ENCODE assay signal across 12 mouse cellular contexts in the genomic region with DNA sequence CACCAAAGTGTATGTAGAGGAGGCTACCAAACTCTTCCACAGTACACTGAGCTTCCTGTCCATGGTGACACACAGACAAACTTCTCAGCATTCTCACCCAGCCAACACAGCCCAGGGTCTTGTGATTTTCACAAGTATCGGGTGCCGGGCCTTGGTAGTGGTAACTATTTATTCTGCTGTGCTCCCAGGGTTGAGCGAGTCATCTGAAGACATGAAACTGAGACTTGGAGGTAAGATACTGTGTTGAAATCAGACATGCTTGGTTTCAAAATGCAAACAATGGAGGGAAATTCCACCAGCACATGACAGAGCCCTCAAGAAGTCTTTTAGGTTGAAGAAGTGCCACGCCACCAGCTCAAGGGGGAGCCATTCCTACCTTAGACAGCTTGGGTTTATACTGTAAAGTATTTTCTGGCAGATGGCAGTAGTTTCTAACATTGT.
DNase-seq lines count a peak whose midpoint lies in the region; ATAC-seq and TF ChIP-seq lines count a peak whose summit lies in the region.
"Had no signal": no experiment of that assay in that cellular context is flagged by ENCODE, and none has a peak within 500 bp of the region (broad histone marks: within the 10 kb centered on the region; RNA-seq: fewer than 3 reads in every experiment).

No protein-coding gene starts in this region.

- H3K4me3 ChIP-seq in liver, postnatal 0 days (ENCODE audit: low read depth, low read length) = no peak overlapping the region
- H3K4me3 ChIP-seq in bone marrow macrophage, adult 2 months (ENCODE audit: insufficient read depth, low read length) = no peak overlapping the region
- H3K4me3 ChIP-seq: erythroblast, embryonic 14.5 days; intestine, embryonic 15.5 days had no signal

- no peak for ATAC-seq in liver, postnatal 0 days
- ATAC-seq: intestine, embryonic 15.5 days had no signal

- TF ChIP-seq POLR2A in bone marrow macrophage, adult 2 months (IDR thresholded peaks at IDR 0.05; ENCODE audit: borderline replicate concordance, low read depth, low read length) = no peak

- H3K9me3 ChIP-seq in liver, postnatal 0 days (ENCODE audit: low read length) = no peaks in the 10 kb centered on the region
- H3K9me3 ChIP-seq: intestine, embryonic 15.5 days had no signal

- DNase-seq in liver, postnatal 0 days = no peak
- no peak for DNase-seq in liver
- peak; percentile 51 for DNase-seq in lung, postnatal 36 days
- peak; percentile 26 for DNase-seq in thymus, postnatal 25 days
- no peak for DNase-seq in cerebellum, postnatal 10 days
- DNase-seq in heart, postnatal 4 days = no peak
- no peak for DNase-seq in heart, postnatal 14 days
- DNase-seq: layer of hippocampus, postnatal 36 days had no signal

- 0 out of 2 replicates have a peak, but pooled peaks have one; percentile 21 for TF ChIP-seq CTCF in liver, postnatal 0 days (IDR thresholded peaks at IDR 0.05; ENCODE audit: low read depth)
- TF ChIP-seq CTCF in bone marrow macrophage, adult 2 months (IDR thresholded peaks at IDR 0.05; ENCODE audit: low read depth, low read length) = no peak

- 74% methylated on average over 4 of the region's 4 CpGs for WGBS in liver, postnatal 0 days (ENCODE audit: insufficient replicate concordance)

- H3K4me2 ChIP-seq in liver, postnatal 0 days (ENCODE audit: low read depth, low read length) = no peak overlapping the region
- H3K4me2 ChIP-seq: intestine, embryonic 15.5 days had no signal

- intact Hi-C loops in heart, postnatal 14 days (cut with DNase I) = loop anchor here (5.0 kb wide), 1 partner anchor 145 kb away; no protein-coding TSS in a partner anchor

- no peak for TF ChIP-seq EP300 in liver, postnatal 0 days (IDR thresholded peaks at IDR 0.05; ENCODE audit: low read depth)

- no peaks in the 10 kb centered on the region for H3K27me3 ChIP-seq in liver, postnatal 0 days (ENCODE audit: insufficient read depth, low read length)
- H3K27me3 ChIP-seq: intestine, embryonic 15.5 days had no signal

- no peaks in the 10 kb centered on the region for H3K36me3 ChIP-seq in liver, postnatal 0 days (replicated peaks; ENCODE audit: insufficient read depth, low read length)
- H3K36me3 ChIP-seq: intestine, embryonic 15.5 days had no signal

- H3K9ac ChIP-seq in liver, postnatal 0 days (replicated peaks) = no peak overlapping the region
- H3K9ac ChIP-seq: intestine, embryonic 15.5 days; liver, embryonic 14.5 days had no signal

- H3K27ac ChIP-seq in liver, postnatal 0 days (ENCODE audit: low read depth) = no peak overlapping the region
- 0 out of 2 replicates have a peak overlapping the region, but pooled peaks have one; percentile 5 for H3K27ac ChIP-seq in bone marrow macrophage, adult 2 months (ENCODE audit: insufficient read depth, low read depth, low read length)
- H3K27ac ChIP-seq: intestine, embryonic 15.5 days; liver, embryonic 14.5 days had no signal

- peaks cover 9% of the 10 kb centered on the region for H3K4me1 ChIP-seq in liver, postnatal 0 days (ENCODE audit: insufficient read depth)
- peaks cover 17% of the 10 kb centered on the region for H3K4me1 ChIP-seq in bone marrow macrophage, adult 2 months (ENCODE audit: control insufficient read depth, insufficient read depth, low read length)
- H3K4me1 ChIP-seq: intestine, embryonic 15.5 days had no signal

Comparison
In these comparisons a context has a peak if more than half of its experiments do, and no peak if none do; other contexts are left out.
1. DNase-seq: peak in lung, postnatal 36 days (single experiment) and thymus, postnatal 25 days (single experiment); none in liver, postnatal 0 days (single experiment), liver (single experiment), cerebellum, postnatal 10 days (0 of 2), heart, postnatal 4 days (single experiment) and heart, postnatal 14 days (0 of 2).